Mouse (Mus musculus) megakaryocyte progenitor cell, adult 5-6 weeks (primary cell): ENCODE data around the gene Pcbd2. TPM values are rescaled to one million over a fixed set of nuclear protein-coding genes. Genes with fewer than 3 reads are reported as not detected.
"Not testable (repeated sequence)": the region's sequence is repeated elsewhere in the genome, so short reads cannot be mapped to it uniquely, and the experiment has no call there.

Source experiments
- ATAC-seq: replicated peaks from 2 replicates; pipeline ENCODE4 v1.8.0; 2016; ENCODE audit warnings: mild to moderate bottlenecking, moderate TSS enrichment, inconsistent platforms; ENCODE audit not compliant: poor library complexity
- total RNA-seq, 2 experiments: library from RNA; stranded (forward) in 1 of 2; stranded (reverse) in 1 of 2; fragments of 157-497, 149-512 nt in 1 of 2; fragments of 200-1000 nt in 1 of 2; gene quantifications; 2 replicates each; pipeline versions ENCODE4 v1.2.3 to v1.2.4; 2015 to 2017

The Pcbd2 gene
- total RNA-seq (2015), result 38.6 and 40.9 TPM in 2 replicates
- 18.4 and 25.6 TPM in 2 replicates for total RNA-seq (2017)

- peak; percentile 70 for ATAC-seq
Observed at GRCm38 (mm10) chr13:55727120-55727838, at the start of gene Pcbd2. Gene Pcbd2, plus strand, starts transcription at chr13:55727368.

DNA sequence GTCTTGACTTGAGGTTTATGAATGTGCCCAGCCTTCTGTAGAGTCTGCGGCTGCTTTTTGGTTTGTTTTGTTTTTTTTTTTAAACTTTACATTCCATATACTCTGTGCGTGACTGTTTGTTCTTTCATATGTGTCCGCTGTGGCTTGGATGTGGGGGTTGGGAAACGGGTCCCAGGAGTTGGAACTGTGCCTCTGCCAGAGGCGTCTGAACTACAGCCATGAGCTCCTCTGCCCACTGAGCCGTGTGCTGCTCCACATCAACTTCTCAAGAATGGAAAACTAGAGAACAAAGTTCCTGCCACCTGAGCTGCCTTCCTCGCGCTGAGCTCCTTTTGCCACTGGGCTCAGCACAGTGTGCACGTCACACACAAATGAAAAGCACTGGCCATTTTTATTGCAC is 45.0 kb upstream of the Pcbd2 start:
- no peak for ATAC-seq

- no peak for ATAC-seq
Observed at GRCm38 (mm10) chr13:55683581-55683980, 43.6 kb upstream of the Pcbd2 start.

DNA sequence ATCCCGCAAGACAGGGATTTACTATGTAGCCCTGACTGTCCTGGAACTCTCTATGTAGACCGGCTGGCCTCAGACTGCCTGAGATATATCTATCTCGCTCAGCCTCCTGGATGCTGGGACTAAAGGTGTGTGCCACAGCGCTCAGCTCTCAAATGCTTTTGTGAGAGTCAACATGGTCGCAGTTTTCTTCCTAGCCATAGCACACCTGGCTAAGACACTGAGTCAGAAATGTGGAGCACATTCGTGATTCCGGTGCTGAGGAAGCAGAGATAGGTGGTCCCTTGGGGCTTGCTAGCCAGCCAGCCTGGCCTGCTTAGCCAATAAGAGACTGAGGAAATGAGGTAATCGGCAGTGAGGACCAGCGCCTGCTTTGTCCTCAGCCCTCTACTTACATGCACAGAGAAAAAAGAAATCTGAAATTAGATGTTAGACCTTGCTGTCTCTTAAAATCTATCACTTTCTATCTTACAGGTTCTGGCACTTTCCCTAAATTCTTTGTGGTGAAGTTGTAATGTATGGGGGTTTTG is 41.0 kb upstream of the Pcbd2 start:
- ATAC-seq, result no peak

DNA sequence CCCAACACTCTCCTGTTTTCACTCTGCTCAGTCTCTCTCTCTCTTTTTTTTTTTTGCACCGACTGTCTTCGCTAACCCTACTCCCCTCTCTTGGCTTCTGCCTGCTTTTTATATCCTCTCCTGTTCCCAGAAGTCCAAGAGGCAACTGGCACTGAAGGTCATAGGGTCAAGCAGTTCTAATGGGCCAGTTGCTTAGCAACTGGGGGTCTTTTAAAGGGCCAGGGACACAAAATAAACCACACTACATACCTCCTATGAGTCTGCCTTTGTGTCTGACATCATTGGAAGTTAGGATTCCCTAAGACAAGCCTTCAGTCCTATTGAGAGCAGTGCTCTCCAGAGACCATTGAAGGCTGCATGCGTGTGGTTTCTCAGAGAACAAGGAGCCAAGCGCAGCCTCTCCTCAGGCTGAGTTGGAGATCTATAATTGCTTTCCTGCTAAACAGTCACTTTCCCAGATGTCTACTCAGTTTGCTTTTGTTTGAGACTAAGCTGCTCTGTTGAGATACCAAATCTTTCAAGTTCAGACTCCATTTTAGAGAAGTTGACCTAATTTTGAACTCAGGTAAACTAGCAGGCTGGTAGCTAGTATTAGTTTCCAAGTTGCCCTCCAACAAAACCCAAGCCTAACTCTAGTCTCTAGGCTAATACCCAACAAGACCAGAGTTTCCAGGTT is 39.1 kb upstream of the Pcbd2 start:
- ATAC-seq, result no peak

- peak; percentile 87 for ATAC-seq
Observed at GRCm38 (mm10) chr13:55692535-55693242, 34.5 kb upstream of the Pcbd2 start, which contains the start of gene B230219D22Rik. Gene B230219D22Rik, plus strand, starts transcription at chr13:55693124.

GRCm38 (mm10) chr13:55693243-55693721 is 33.9 kb upstream of the Pcbd2 start:
- peak; percentile 30; the same call in 1 of the 2 replicates for ATAC-seq

GRCm38 (mm10) chr13:55694110-55694509 is 33.1 kb upstream of the Pcbd2 start:
- no peak for ATAC-seq

GRCm38 (mm10) chr13:55695989-55696388 is 31.2 kb upstream of the Pcbd2 start:
- ATAC-seq, result not testable (repeated sequence)

DNA sequence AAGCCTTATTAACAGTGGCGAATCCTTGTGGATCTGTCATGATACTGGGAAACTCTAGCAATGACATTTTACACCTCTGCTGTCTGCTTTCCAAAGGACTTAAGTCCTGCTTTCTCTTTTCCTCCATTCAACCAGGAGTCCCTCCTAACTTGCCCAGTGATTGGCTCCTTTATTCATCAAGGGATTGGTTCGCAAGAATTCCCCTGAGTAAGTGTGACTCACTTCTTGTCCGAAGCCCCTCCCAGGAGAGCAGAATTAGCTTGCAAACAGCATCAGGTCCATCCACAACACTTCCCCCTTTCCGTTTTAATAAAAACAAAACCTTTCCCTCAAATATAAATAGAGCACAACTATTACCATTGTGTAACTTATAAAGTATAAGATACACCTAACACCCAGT is 22.9 kb upstream of the Pcbd2 start:
- ATAC-seq, result no peak

- ATAC-seq, result no peak
Observed at GRCm38 (mm10) chr13:55712846-55713245, 14.3 kb upstream of the Pcbd2 start.

- peak; percentile 99 for ATAC-seq
Observed at GRCm38 (mm10) chr13:55714501-55715166, 12.5 kb upstream of the Pcbd2 start, which contains the start of gene Txndc15. Gene Txndc15, plus strand, starts transcription at chr13:55714650.

- peak; percentile 3; the same call in 1 of the 2 replicates for ATAC-seq
Observed at GRCm38 (mm10) chr13:55715167-55715512, 12.0 kb upstream of the Pcbd2 start.

DNA sequence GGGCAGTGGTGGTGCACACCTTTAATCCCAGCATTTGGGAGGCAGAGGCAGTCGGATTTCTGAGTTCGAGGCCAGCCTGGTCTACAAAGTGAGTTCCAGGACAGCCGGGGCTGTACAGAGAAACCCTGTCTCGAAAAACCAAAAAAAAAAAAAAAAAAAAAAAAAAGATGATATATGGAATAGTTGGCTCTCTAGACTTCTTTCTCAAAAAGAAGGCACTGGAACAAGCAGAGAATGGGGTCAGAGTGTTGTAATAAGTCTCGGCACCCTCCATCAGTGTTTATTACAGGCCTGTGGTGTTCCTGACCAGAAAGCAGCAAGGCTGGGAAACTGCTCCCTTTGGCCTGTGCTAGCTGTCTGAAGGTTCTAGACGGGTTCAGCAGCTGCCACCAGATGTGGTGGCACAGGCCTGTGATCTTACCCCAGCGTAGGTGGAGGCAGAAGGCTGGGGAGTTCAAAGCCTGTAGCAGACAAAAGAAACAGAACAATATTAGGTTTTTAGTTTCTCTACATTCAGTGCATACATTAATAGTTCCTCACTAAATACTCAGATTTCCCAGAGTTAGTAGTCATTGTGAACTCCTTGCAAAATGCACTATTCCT is 11.2 kb upstream of the Pcbd2 start:
- ATAC-seq, result no peak

DNA sequence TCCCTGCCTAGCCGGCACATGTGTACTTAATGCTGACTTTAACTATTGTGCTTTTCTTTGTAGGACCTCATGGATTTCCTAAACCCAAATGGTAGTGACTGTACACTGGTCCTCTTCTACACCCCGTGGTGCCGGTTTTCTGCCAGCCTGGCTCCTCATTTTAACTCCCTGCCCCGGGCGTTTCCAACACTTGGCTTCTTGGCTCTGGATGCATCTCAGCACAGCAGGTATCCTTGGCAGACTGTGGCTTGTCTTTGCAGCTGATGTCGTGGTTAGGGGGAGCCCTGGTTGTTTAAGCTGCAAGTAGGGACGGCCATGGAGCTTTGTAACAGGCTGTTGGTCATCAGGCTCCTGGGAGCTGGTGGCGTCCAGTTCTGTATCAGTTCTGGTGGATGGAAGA is 5.7 kb upstream of the Pcbd2 start:
- ATAC-seq, result no peak

DNA sequence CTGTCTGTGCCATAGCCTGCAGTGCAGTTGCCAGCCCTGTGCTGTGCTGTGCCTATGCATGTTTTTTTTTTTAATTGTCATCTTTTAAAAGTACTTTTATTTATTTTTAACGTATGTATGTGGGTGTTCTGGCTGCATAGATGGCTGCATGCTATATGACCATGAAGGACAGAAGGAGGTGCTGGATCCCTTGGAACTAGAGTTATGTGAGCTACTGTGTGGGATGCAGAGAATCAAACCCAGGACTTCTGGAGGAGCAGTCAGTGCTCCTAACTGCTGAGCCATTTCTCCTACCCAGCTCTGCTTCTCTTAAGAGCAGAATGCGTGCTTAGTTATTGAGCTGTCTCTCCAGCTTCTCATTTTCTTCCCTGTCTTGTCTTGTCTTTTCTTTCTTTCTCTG is 5.2 kb upstream of the Pcbd2 start:
- no peak for ATAC-seq

DNA sequence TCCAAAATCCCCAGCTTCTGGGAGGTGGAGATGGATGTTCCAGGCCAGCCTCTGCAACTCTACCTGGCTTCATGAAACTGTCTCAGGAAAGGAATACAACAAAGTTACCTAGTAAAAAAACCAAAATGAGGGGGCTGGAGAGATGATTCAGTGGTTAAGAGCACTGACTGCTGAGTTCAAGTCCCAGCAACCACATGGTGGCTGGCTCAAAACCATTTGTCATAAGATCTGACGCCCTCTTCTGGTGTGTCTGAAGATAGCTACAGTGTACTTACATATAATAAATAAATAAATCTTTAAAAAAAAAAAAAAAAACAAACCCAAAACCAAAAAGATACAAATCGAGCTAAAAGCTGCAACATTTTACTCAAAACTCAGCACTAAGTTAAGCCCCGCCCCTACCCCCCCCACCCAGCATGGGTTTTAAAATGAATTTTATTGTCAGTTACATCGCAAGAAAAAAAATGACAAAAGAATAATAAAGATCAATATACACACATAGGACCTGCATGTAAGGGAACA is 509 bp upstream of the Pcbd2 start:
- no peak for ATAC-seq

DNA sequence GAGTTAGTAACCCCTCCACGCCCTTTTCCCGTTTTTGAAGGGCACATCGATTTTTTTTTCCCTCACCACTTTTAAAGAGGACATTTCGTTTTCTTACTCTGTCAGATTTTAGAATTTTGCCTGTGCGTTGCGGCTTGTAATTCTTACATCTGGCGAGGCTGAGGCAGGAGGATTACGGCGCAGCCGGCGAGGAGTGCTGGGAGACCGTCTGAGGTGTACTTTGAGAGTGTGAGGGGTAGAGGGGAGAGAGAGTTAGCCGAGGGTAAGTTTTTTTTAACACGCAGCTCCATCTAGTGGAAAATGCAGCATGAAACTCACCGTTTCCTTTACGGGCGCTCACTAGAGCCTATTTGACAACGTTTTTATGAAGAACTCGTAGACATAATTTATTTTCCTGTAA is 671 bp downstream of the Pcbd2 start:
- peak; percentile 81 for ATAC-seq

DNA sequence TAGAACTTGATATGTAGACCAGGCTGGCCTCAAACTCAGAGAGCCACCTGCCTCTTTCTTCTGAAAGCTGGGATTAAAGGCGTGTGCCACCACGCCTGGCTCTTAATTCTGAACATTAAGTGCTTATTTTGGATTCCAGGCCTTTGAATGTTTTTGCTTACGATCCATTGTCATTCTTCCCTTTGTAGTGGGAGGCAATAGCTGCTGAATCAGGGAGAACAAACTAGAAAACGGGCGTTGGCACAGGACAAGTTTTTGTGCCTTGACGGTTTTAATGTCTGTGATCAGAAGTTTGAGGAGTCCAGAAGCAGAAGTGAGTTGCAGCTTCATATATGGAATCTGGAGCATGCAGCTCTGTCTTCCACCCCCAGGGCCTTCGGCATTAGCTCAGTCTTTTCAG is 3.5 kb downstream of the Pcbd2 start:
- ATAC-seq, result no peak

DNA sequence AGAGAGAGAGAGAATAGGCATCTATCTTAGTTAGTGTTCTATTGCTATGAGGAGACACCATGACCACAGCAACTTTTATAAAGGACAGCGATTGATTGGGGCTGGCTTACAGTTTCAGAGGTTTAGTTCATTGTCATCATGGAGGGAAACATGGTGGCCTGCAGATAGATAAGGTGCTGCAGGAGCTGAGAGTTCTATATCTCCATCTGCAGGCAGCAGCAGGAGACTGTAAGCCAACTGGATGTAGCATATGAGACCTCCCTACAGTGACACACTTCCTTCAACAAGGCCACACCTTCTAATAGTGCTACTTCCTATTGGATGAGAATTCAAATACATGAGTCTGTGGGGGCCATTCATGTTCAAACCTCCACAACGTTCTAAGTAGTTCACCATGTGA is 5.0 kb downstream of the Pcbd2 start:
- peak; percentile 78 for ATAC-seq
